Comparison of ENCODE assay signal across 8 mouse cellular contexts in the genomic region with DNA sequence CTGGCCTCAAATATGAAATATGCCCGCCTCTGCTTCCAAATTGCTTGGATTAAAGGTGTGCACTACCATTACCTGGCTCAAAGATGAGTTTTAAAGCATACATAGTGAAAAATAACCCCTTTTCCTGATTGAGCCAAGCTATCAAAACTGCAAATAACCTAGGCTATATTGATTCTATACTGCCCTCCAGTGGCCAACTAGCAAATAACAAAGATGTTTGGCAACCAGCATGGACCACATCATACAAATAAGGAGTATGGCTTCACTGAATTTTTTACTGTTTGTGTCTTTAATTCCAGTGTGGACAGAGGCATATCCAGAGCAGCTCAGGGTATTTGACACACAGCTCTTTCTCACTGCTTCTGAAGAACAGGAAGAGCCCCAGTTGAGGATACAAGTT. TPM values are rescaled to one million over a fixed set of nuclear protein-coding genes. Genes with fewer than 3 reads are reported as not detected.
DNase-seq lines count a peak whose midpoint lies in the region; ATAC-seq and TF ChIP-seq lines count a peak whose summit lies in the region.

No protein-coding gene starts in this region.

- 0% methylated on average over 1 of the region's 1 CpGs for whole genome bisulfite sequencing in forebrain, postnatal 0 days

- no peaks in the 10 kb centered on the region for H3K9me3 ChIP-seq in forebrain, postnatal 0 days (ENCODE audit: low read length)

- no peak overlapping the region for H3K9ac ChIP-seq in forebrain, postnatal 0 days

- H3K27ac ChIP-seq in forebrain, postnatal 0 days (ENCODE audit: low read depth, low read length), result no peak overlapping the region

- H3K4me3 ChIP-seq in forebrain, postnatal 0 days (ENCODE audit: low read depth, low read length), result no peak overlapping the region

- ATAC-seq in frontal cortex, adult (ENCODE audit: low TSS enrichment), result 0 out of 2 replicates have a peak, but pooled peaks have one; percentile 50
- peak; percentile 46 for ATAC-seq in activated CD4-positive, CD25-positive, alpha-beta regulatory T cell, adult 4 months
- ATAC-seq in forebrain, postnatal 0 days, result no peak

- TF ChIP-seq CTCF in forebrain, postnatal 0 days (IDR thresholded peaks at IDR 0.05; ENCODE audit: low read depth), result peak; percentile 80

- H3K4me2 ChIP-seq in forebrain, postnatal 0 days (ENCODE audit: low read depth), result no peak overlapping the region

- H3K36me3 ChIP-seq in forebrain, postnatal 0 days (ENCODE audit: insufficient read depth), result no peaks in the 10 kb centered on the region
- H3K36me3 ChIP-seq in splenic B cell, adult 2 months (ENCODE audit: control insufficient read depth, insufficient read depth, low read length, poor library complexity, severe bottlenecking), result no peaks in the 10 kb centered on the region

- no peaks in the 10 kb centered on the region for H3K4me1 ChIP-seq in forebrain, postnatal 0 days (ENCODE audit: insufficient read depth)

- no peak for DNase-seq in frontal cortex, postnatal 14 days (ENCODE audit: low spot score in 2 of 2)
- DNase-seq in A20 (ENCODE audit: low read depth, low spot score), result peak; percentile 57
- peak; percentile 79 for DNase-seq in forebrain, postnatal 0 days
- DNase-seq in layer of hippocampus, adult 8-10 months (ENCODE audit: low spot score in 2 of 2), result peak; percentile 5 to 28
- peak; percentile 72 for DNase-seq in lung, postnatal 10 days
- peak; percentile 80 for DNase-seq in splenic B cell, adult 2 months (ENCODE audit: low read depth, low spot score)

- H3K27me3 ChIP-seq in forebrain, postnatal 0 days (ENCODE audit: insufficient read depth, low read length), result no peaks in the 10 kb centered on the region
- no peaks in the 10 kb centered on the region for H3K27me3 ChIP-seq in splenic B cell, adult 2 months (ENCODE audit: control insufficient read depth, insufficient read depth, low read length, poor library complexity, severe bottlenecking)

RNA-seq across cellular contexts. Expression of a gene that starts 7.0 kb away (rescaled TPM):
- polyA plus RNA-seq in activated CD4-positive, CD25-positive, alpha-beta regulatory T cell, adult 4 months (2017; shearing (Covaris generic)), result 10 to 100 TPM; 10.1 to 14.9 TPM
- 0.23 and 4.1 TPM in 2 replicates for total RNA-seq in forebrain, postnatal 0 days (2014; rRNA removed)
- polyA plus RNA-seq in forebrain, postnatal 0 days (2015; fragmentation: Nextera tagmentation; extraction: Ambion mirVana), result 0.30 and 1.2 TPM in 2 replicates
- 10 to 100 TPM in 3 of 4 experiments, 1 to 10 TPM in 1; 6.7 to 14.8 (median 13.9) TPM for total RNA-seq in layer of hippocampus, adult 8-10 months (2022)

RNA-seq across cellular contexts. Expression of a gene that starts 26.6 kb away (rescaled TPM):
- polyA plus RNA-seq in activated CD4-positive, CD25-positive, alpha-beta regulatory T cell, adult 4 months (2017; shearing (Covaris generic)), result 100 to 1,000 TPM in 1 of 2 experiments, 10 to 100 TPM in 1; 81.2 to 144 TPM
- total RNA-seq in forebrain, postnatal 0 days (2014; rRNA removed), result 0.10 TPM in 1 of 2 replicates, not detected in the other
- polyA plus RNA-seq in forebrain, postnatal 0 days (2015; fragmentation: Nextera tagmentation; extraction: Ambion mirVana), result 0.07 and 0.08 TPM in 2 replicates
- total RNA-seq in layer of hippocampus, adult 8-10 months (2022), result under 1 TPM in 2 of 4 experiments, not detected in 2; 0.11 to 0.31 TPM

Comparison
In these comparisons a context has a peak if more than half of its experiments do, and no peak if none do; other contexts are left out.
1. DNase-seq: peak in A20 (single experiment), forebrain, postnatal 0 days (single experiment), layer of hippocampus, adult 8-10 months (2 of 2), lung, postnatal 10 days (single experiment) and splenic B cell, adult 2 months (single experiment); none in frontal cortex, postnatal 14 days (0 of 2).